Mouse (Mus musculus): ENCODE results near the gene Epb41l5.

Gene Epb41l5

GRCm38 (mm10) chr1:119503181-119503580, 145.6 kb downstream of the Epb41l5 start:
- in situ Hi-C loops (cut with MboI, MseI), result loop anchor here (10.0 to 25.0 kb wide), 2 partner anchors 1038 to 1191 kb away; partner anchors contain the start of genes Nifk and Tsn

- in situ Hi-C loops (cut with MboI, MseI), result loop anchor here (10.0 to 25.0 kb wide), 2 partner anchors 1038 to 1190 kb away; partner anchors contain the start of genes Nifk and Tsn
Measured at GRCm38 (mm10) chr1:119502729-119503128, 146.1 kb downstream of the Epb41l5 start.

- in situ Hi-C loops (cut with MboI, MseI), result loop anchor here (10.0 to 25.0 kb wide), 2 partner anchors 1037 to 1190 kb away; partner anchors contain the start of genes Nifk and Tsn
Measured at GRCm38 (mm10) chr1:119501881-119502280, 146.9 kb downstream of the Epb41l5 start.

- in situ Hi-C loops (cut with MboI, MseI), result no loop called here
Measured at GRCm38 (mm10) chr1:119499456-119499855, 149.3 kb downstream of the Epb41l5 start.

- in situ Hi-C loops (cut with MboI, MseI), result no loop called here
Measured at GRCm38 (mm10) chr1:119498536-119499231, 150.1 kb downstream of the Epb41l5 start.

- in situ Hi-C loops (cut with MboI, MseI), result no loop called here
Measured at GRCm38 (mm10) chr1:119497346-119498004, 151.3 kb downstream of the Epb41l5 start.

GRCm38 (mm10) chr1:119495396-119495775, 153.4 kb downstream of the Epb41l5 start:
- in situ Hi-C loops (cut with MboI, MseI), result no loop called here

Measured in T-helper 2 cell (primary cell).